Mouse (Mus musculus): ENCODE data around the gene Antxr2. TPM values are rescaled to one million over a fixed set of nuclear protein-coding genes. Genes with fewer than 3 reads are reported as not detected.

Antxr2 gene
- total RNA-seq, 2 experiments from 2014 or later, result 2.0 to 2.1 TPM

DNA sequence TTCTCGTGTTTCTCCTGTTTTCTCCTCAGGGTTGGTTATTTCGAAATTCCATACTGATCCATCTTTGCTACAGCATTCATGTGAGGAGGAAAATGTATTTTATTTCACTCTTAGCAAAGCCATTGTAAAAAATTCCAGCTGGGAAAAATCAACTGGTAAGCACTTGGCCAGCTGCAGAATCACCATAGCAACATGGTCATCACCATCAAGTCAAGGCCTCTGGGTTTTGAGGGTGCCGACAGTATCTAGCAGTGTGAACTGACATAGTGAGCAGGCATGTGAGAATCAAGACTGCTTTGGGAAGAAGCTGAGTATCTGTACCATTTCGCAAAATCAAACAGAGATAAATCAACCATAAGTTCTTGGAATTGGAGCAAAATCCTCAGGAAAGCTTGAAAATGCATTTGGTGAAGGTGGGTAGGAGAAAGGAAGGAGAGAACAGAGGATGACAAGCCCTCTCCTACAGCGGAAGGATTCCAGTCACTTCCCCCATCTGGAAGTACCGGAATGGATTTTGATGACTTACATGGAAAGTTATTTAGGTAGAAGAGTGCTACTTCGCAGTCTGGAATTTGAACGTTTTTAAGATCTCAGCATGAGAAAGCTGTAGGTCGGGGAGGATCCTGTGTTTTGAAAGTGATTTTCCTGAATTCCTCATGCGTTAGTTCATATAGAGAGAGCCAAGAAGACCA is 183.5 kb downstream of the Antxr2 start:
- DNase-seq (ENCODE audit: extremely low spot score in 1 of 2, low spot score in 1 of 2), result no peak

DNA sequence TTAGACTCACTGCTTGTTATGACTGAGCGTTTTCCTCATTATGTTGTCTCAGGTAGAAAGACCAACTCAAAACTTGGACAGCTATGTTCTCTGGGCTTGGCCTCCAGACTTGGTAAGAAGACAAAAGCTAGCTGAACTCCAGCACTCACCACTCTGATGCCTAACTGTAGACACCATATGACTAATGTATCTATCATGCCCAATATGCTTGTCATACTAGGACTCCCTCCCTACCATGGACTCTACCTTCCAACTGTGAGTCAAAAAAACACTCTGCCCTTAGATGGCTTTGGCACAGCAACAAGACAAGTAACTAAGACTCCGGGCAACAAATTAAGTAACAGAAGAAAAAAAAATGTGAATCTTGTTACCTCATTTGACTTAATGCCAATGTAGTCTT is 184.3 kb downstream of the Antxr2 start:
- DNase-seq (ENCODE audit: extremely low spot score in 1 of 2, low spot score in 1 of 2), result no peak

DNA sequence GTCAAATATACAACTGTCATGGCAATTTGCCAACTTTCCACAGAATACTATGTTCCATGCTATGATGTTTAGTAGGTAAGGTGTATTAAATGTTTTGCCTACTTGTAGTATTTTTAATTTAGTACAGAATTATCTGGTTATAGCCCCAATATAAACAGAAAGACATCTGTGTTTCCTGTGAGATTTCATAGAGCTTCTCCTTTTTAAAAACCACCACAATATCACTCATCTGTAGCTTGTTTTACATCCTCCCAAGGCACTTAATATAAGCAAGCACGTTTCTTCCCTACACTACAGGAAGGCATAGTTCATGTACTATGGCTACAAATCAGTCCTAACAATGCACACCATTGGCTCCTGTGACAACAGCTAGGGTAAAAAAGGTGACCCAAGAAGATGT is 188.8 kb downstream of the Antxr2 start:
- DNase-seq (ENCODE audit: extremely low spot score in 1 of 2, low spot score in 1 of 2), result no peak

DNA sequence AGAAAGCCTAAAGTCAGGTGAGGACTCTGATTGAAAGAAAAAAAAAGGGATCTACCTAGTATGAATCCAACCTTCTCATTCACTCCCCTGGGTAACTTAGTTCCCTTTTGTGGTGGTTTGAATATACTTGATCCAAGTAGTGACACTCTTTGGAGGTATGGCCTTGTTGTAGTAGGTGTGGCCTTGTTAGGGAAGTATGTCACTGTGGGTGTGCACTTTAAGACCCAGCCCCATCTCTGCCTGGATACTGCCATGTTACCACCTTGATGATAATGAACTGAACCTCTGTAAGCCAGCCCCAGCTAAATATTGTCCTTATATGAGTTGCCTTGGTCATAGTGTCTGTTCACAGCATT is 190.9 kb downstream of the Antxr2 start:
- DNase-seq (ENCODE audit: extremely low spot score in 1 of 2, low spot score in 1 of 2), result no peak

DNA sequence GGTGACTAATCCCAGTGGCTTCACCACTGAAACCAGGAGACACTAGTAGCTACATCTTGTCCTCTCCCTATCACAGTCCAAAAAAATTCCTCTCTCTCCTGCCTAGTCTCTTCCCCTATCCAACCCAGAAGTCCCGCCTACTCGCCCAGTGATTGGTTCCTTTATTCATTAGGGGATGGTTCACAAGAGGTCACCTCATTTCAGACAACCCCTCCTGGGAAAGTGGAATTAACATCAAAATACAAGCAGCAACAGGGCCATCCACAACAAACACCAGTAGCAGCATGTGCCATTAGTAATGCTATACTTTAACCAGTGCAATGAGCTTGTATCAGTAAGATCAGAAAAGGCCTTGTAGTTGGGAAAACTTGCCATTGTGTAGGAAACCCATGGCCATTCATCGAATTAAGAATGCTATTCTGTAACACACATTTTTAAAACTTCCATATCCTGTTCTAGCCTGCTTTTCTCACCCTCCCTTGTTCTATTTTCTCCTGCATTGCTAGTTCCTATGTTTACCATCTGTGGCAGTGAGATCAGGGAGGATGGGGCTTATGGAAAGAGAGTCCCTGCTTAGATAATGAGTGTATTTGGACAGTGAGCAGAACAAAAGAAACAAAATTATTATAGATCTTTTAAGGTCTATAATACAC is 191.4 kb downstream of the Antxr2 start:
- no peak for DNase-seq (ENCODE audit: extremely low spot score in 1 of 2, low spot score in 1 of 2)

DNA sequence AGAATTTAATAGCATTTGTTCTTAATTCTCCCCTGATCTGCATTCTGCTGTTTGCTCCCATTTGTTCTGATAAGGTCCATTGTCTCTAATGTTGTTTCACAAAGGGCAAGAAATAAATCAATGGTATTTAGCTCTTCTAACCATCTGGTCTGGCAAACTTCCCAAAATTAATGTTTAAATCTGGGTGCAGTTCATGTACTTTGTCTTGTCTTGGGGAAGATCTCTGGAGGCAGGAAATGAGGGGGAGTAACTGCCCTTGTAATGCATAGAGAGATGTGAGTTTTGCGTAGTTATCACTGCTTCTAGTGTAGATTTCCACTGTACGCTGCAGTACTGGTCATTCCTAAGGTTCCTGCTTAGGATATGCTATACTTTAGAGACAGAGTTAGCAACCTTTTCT is 193.5 kb downstream of the Antxr2 start:
- no peak for DNase-seq (ENCODE audit: extremely low spot score in 1 of 2, low spot score in 1 of 2)

DNA sequence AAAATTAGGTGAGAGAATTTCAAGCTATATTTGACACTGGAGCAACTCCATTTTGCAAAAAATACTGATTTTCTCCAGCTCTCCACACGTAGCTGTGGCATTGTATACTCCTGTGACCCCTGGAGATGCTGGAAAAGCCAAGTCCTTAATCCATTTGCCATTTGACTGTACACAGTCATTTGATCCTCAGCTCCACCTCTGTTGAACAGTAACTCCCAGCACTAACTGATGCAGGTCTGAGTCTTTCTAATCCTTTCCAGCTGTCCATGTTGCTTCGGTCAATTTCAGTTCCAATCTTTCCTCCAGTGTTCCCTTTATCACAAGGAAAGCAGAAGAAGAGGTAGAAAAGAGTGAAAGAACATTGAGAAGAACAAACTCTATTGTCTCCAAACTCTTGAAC is 195.4 kb downstream of the Antxr2 start:
- DNase-seq (ENCODE audit: extremely low spot score in 1 of 2, low spot score in 1 of 2), result no peak

DNA sequence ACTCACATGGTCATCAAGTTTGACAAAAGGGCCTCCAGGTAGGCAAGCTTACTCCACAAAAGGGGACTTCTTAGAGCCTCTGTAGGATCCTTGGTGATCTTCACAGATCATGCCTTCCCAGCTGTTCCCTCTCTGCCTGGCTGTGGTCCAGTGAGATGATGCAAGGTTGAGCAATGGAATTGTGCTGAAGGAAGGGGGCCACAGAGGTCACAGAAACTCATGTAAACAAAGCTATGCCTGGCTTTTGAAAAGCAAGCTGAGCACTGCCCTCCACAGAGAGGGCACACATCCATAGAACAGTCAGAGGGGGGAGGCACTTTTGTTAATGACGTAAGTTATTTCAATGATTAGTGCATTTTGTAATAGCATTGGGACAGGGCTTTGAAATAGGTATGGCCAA is 196.1 kb downstream of the Antxr2 start:
- no peak for DNase-seq (ENCODE audit: extremely low spot score in 1 of 2, low spot score in 1 of 2)

Other genes starting within 250 kb of the Antxr2 start
- 10 to 100 TPM; 79.4 to 82.4 TPM for gene Prdm8, start 136.2 kb upstream of the Antxr2 start, total RNA-seq (2021)
- gene Fgf5, start 223.1 kb upstream of the Antxr2 start, total RNA-seq (2021), result 1 to 10 TPM; 3.7 to 4.7 TPM

Measured in layer of hippocampus, postnatal 25 days (tissue).